Mouse (Mus musculus) cerebellum, adult 2 months (tissue): ENCODE measurements around the gene Layn.

Experiments
- CTCF ChIP-seq: fragments of 200-500 bp; IDR thresholded peaks from 2 replicates; pipeline ENCODE4 v1.5.1; 2011; ENCODE audit warnings: low read depth, mild to moderate bottlenecking, control low read depth, low read length, moderate library complexity, borderline replicate concordance; ENCODE audit not compliant: insufficient read depth
- POLR2A ChIP-seq: fragments of 200-500 bp; IDR thresholded peaks from 2 replicates; pipeline ENCODE4 v1.6.1; 2011; ENCODE audit warnings: low read length, control low read depth, borderline replicate concordance; ENCODE audit not compliant: insufficient read depth

GRCm38 (mm10) chr9:51056360-51057324 lies 20.3 kb downstream of the Layn start:
- TF ChIP-seq POLR2A (no peak), CTCF (no peak)
